Mouse (Mus musculus): ENCODE data around the gene Gpbp1.
A peak's percentile ranks its signal among the peaks of the same experiment; 100 is the strongest.

Gpbp1 gene

GRCm38 (mm10) chr13:111489802-111490723 lies at the start of gene Gpbp1:
TSS of gene Gpbp1 (minus strand) at chr13:111490111.
- DNase-seq (ENCODE audit: low spot score in 2 of 2), result peak; percentile 99 to 100

GRCm38 (mm10) chr13:111537718-111538117 lies 47.8 kb upstream of the Gpbp1 start:
- no peak for DNase-seq (ENCODE audit: low spot score in 2 of 2)

- DNase-seq (ENCODE audit: low spot score in 2 of 2), result no peak
Observed at GRCm38 (mm10) chr13:111536207-111536887, 46.4 kb upstream of the Gpbp1 start.

- DNase-seq (ENCODE audit: low spot score in 2 of 2), result no peak
Observed at GRCm38 (mm10) chr13:111534131-111534530, 44.2 kb upstream of the Gpbp1 start.

- DNase-seq (ENCODE audit: low spot score in 2 of 2), result no peak
Observed at GRCm38 (mm10) chr13:111532178-111532948, 42.5 kb upstream of the Gpbp1 start.

- no peak for DNase-seq (ENCODE audit: low spot score in 2 of 2)
Observed at GRCm38 (mm10) chr13:111531701-111532100, 41.8 kb upstream of the Gpbp1 start.

- DNase-seq (ENCODE audit: low spot score in 2 of 2), result no peak
Observed at GRCm38 (mm10) chr13:111524277-111524676, 34.4 kb upstream of the Gpbp1 start.

- no peak for DNase-seq (ENCODE audit: low spot score in 2 of 2)
Observed at GRCm38 (mm10) chr13:111522336-111522735, 32.4 kb upstream of the Gpbp1 start.

- DNase-seq (ENCODE audit: low spot score in 2 of 2), result no peak
Observed at GRCm38 (mm10) chr13:111520456-111520855, 30.5 kb upstream of the Gpbp1 start.

GRCm38 (mm10) chr13:111518332-111518731 lies 28.4 kb upstream of the Gpbp1 start:
- no peak for DNase-seq (ENCODE audit: low spot score in 2 of 2)

- DNase-seq (ENCODE audit: low spot score in 2 of 2), result no peak
Observed at GRCm38 (mm10) chr13:111516385-111517150, 26.7 kb upstream of the Gpbp1 start.

GRCm38 (mm10) chr13:111509385-111509784 lies 19.5 kb upstream of the Gpbp1 start:
- DNase-seq (ENCODE audit: low spot score in 2 of 2), result no peak

- no peak for DNase-seq (ENCODE audit: low spot score in 2 of 2)
Observed at GRCm38 (mm10) chr13:111508645-111509044, 18.7 kb upstream of the Gpbp1 start.

- no peak for DNase-seq (ENCODE audit: low spot score in 2 of 2)
Observed at GRCm38 (mm10) chr13:111494330-111495029, 4.6 kb upstream of the Gpbp1 start.

- no peak for DNase-seq (ENCODE audit: low spot score in 2 of 2)
Observed at GRCm38 (mm10) chr13:111491046-111491756, 1.3 kb upstream of the Gpbp1 start.

- DNase-seq (ENCODE audit: low spot score in 2 of 2), result no peak
Observed at GRCm38 (mm10) chr13:111489502-111489801, 459 bp downstream of the Gpbp1 start.

GRCm38 (mm10) chr13:111488651-111489501 lies 1.0 kb downstream of the Gpbp1 start:
- peak; percentile 30 to 36 for DNase-seq (ENCODE audit: low spot score in 2 of 2)

GRCm38 (mm10) chr13:111477695-111478094 lies 12.2 kb downstream of the Gpbp1 start:
- no peak for DNase-seq (ENCODE audit: low spot score in 2 of 2)

GRCm38 (mm10) chr13:111470562-111471237 lies 19.2 kb downstream of the Gpbp1 start:
- no peak for DNase-seq (ENCODE audit: low spot score in 2 of 2)
